Mouse (Mus musculus) embryo, embryonic 9.5 days (tissue): Measurements from ENCODE around the gene Tcte1.

Source experiments
- DNase-seq: peaks from one replicate; pipeline ENCODE4 v3.0.0-alpha.2; 2017; ENCODE audit errors: extremely low spot score

Tcte1 gene

DNA sequence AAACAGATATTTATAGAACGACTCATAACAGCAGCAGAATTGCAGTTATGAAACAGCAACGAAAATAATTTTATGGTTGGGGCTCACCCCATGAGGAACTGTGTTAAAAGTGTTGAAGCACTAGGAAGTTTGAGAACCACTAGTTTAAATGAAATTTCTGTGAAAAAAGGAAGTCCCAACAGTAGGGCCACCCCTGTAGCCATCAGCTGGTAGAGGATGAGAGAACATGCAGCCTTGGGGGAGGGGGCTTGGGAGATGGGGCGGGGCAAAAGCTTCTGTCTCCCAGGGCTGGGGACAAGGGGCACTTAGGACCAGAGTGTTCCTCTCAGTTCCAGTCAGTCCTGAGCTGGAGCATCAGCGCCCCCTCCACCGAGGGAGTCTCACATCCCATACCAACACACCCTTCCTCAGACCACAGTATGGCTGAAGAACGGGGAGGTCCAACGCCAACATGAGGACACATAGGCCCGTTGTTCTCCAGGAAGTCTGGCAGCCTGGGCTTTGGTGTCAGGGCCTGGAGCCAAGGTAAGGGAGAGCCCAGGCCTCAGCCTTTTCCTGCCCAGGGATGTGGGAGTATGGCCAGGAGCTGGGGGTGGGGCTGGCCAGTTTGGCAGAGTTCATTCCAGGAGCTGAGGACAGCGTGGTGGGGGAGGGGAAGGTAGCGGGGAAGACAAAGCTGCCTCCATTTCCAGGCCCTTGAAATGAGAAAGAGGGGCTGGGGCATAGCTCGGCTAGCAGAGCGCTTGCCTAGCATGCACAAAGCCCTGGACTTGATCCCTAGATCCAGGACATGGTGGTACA lies 61.1 kb downstream of the Tcte1 start:
- peak; percentile 72 for DNase-seq

DNA sequence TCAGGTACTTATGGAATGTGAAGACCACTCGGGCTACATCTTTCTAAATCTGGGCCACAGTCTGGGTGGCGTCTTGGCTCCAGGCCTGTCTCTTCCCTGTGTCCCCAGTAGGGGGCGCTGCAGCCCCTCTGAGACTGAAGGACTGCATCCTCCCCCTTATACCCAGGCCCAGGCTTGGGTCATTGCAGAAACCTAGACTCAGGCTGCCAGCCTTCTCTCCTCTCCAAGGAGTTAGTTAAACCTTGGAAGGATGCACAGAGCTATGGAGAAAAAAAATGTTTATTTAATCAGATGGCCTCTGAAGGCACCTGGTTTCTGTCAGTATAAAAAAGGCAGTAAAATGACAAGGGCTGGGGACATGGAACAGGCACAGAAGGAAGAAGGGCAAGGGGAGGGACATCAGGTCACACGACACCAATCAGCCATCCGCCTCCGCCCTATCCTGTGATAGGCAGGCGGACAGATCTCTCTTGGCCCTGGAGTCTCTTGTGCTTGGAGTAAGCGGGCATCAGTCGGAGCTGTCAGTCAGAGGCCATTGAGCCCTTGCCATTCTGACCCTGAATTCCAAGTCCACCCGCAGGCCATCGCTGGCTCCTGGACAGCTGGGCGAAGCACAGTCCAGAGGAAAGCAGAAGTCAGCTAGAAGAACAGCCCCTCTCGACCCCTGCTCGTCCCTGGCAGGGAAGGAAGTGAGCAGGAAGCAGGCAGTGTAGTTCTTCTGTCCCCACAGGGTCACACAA lies 61.9 kb downstream of the Tcte1 start:
- peak; percentile 86 for DNase-seq

DNA sequence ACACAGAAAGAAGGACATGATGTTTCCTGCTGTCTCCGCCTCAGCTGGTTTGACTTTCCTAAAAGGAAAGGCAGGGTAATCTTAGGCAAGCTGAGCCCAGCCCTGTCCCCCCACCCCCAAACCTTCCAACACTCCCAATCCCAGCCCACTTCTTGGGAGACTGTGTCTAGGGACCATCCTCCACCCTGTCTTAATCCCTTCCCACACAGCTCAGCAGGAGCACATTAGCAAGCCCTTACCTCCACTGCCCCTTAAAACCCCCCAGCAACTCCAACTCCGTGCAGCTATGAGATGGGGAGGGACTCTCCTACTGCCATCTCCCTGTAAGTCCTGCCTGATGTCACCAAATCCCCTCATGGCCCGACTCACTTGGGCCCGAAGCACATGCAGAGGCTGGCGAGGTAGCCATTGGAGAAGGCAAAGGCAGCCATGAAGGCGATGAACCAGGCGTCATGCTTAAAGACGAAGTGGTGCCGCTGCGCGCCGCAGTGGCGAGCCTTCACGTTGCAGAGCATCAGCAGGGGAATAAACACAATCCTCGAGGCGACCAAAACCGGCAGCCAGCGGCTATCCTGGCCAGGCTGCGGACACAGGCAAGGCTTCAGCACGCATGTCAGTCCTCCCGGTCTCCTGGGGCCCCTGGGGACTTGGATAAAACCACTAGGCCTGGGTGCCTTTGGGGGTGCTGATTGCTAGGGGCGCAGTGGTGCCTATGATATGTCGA lies 62.7 kb downstream of the Tcte1 start:
- DNase-seq: no peak

DNA sequence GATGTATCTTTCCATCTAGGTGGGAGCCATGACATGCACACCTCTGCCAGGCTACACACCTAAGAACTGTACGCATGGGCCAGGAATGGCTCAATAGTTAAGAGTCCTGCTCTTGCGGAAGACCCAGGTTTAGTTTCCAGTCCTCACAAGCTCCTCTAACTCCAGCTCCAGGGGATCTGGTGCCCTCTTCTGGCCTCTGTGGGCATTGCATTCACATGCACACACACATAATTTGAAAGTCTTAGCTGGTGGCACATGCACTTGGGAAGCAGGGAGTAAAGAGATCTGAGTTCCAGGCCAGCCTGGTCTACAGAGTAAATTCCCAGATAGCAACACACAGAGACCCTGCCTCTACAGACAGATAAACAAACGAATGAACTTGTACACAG lies 63.2 kb downstream of the Tcte1 start:
- DNase-seq: no peak

DNA sequence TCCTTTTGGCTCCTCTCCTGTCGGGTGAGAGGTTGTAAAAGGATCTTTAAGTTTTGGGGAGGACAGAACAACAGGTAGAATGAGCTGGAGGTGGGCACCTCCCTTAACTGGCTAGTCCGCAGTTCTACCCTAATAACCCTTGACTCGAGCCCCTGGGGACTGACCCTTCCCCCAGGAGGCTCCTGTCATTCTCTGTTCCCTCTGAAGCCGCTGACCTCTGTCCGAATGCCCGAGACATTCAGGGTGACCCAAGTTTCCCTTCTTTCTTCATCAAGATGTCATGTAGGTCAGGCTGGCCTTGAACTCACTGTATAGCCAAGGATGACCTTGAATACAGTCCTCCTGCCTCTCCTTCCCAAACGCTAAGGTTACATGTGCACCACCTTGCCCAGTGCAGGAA lies 65.1 kb downstream of the Tcte1 start:
- no peak for DNase-seq

DNA sequence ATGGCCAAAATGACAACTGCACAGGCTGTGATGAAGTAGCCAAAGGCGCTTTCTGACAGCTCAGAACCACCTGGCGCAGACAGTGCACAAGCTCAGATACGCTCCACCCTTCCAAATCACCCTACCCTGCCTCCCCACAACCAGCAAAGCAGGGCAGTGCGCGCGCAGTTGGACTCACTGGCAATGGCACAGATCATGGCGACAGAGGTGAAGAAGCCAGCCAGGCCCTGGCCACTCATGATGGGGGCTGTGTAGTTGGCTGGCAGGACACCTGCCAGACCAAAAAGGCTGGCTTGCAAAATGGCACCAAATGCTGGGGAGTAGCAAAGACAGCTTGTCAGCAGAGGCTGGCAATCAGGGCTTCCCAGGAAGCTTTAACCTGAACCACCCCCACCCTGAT lies 66.0 kb downstream of the Tcte1 start:
- DNase-seq: no peak

DNA sequence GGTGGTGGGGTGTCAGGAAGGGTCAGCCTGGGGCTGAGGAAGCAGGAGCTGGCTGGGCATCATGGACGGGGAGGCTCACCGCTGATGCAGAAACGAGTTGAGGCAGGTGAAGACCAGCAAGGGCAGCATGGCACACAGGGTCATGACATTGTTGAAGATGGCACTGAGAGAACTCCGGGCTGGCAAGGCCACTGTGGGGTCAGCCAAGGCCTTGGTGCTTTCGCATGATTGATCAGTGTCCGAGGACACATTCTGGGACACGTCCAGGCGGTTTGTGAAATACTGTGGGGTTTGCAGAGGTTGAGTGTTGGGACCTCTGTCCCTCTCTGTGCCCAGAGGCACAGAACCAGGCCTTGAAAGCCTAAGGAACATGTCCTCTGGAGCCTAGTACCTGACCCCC lies 66.6 kb downstream of the Tcte1 start:
- no peak for DNase-seq

DNA sequence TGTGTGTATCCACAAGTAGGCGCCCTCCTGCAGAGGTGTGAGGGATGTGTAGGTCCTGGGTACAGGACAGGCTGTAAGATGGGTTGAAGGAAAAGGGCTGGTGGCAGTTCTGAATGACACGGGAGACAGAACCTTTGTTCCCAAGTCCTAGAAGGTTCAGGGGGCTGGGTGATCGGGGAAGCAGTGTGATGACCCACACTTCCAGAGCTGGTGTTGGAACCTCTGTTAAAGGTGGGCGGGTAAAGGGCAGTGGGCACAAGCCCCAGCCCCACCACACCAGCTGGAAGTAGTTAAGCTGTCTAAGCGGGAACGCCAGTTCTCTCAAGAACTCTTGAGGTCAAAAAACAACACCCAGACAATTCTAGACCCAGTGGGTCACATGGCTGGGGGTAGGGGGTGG lies 67.2 kb downstream of the Tcte1 start:
- no peak for DNase-seq

DNA sequence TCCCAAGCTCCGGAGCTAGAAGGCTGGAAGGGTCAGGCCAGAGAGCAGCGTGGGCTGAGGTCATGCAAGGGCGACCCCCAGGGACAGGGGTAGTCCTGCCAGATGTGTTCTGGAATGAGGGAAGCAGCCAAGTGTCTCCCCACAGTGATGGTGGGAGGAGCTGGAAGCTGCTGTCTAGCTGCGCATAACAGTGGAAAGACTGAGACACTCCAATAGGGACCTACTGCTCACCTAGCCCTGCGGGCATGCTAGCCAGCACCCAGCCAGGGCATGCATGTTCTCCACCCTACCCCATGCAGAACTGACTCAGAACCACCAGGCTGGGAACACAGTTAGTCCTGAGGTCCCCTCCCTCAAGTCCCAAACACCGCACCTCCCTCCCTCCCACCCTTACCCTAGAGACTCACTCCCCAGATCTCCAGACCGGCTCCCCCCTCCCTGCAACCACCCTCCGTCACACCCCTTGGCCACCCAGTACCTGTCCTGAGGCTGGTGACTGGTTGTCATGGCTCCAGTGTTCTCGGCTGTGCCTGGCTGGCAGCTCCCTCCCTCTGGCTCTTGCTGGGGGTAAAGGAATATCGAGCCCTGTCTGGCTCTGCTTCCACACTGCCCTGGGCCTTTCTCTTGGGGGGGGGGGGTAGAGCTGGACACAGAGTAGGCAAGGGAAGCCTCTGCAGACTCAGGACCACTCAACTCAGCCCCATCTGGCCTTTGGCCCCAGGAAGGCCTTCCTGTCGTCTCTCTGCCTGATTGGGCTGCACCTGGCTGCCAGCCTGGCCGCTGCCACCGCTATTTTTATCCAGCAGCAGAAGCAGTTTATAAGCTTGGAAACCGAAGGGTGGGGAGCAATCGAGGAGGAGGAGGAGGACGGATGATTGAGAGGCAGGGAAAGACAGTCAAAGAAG lies 68.7 kb downstream of the Tcte1 start:
- DNase-seq: no peak
